Mouse (Mus musculus) kidney, adult 2 months (tissue): ENCODE results near the gene Foxn4.

Experiments
- CTCF ChIP-seq: fragments of 200-500 bp; conservative IDR thresholded peaks from 2 replicates; pipeline ENCODE4 v1.5.1; 2011; ENCODE audit warnings: low read depth, mild to moderate bottlenecking, control low read depth, low read length, moderate library complexity, mixed read lengths; ENCODE audit not compliant: insufficient read depth, insufficient read length
- POLR2A ChIP-seq: fragments of 200-500 bp; IDR thresholded peaks from one replicate; pipeline ENCODE4 v1.6.1; 2011; ENCODE audit warnings: low read depth, low read length, control low read depth

DNA sequence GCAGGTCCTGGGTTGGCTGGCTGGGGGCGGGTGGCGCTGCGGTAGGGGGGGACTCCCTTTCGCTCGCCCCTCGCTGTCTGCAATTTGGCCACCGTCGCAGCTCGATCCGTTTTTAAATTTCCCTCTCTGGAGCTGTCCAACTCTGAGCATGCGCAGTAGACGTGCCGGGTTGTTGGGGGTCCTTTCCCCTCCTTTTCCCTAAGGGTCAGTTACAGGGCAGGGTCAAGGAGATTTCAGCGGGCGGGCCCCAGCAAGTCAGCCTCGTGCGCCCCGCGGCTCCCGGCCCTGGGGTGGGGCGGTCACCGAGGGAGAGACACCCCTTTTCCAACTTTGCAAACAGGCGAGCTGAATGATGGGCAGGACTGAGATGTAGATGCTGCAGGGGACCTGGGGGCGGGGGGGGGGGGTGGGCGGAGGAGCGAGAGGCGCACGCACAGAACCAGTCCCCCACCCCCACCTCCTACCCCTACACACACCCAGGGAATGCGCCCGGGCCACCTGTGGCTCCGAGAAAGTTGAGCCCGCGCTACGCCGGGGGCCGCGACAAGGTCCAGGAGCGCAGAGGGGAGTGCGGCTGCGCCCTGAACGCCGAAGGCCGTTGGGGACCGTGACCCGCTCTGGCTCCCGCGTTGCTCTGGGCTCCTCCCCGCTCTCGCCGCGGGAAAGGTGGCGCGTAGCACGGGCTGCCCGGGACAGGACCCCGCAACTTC is at the start of gene Foxn4:
- no peak for TF ChIP-seq CTCF
- TF ChIP-seq POLR2A = no peak
